Mouse (Mus musculus) left cerebral cortex, postnatal 25 days (tissue): Measurements from ENCODE around the gene Trp53i13. TPM values are rescaled to one million over a fixed set of nuclear protein-coding genes. Genes with fewer than 3 reads are reported as not detected.
A peak's percentile ranks its signal among the peaks of the same experiment; 100 is the strongest.

Experiments used
- DNase-seq, 2 experiments: peaks; one replicate each; pipeline ENCODE4 v3.0.0; 2022; ENCODE audit warnings: low spot score in 2 of 2, mixed read lengths in 1 of 2
- intact Hi-C: fragments of 180-260 bp; cut with DNase I; formaldehyde crosslinking; loops from one replicate; pipeline ENCODE4 v1.15.1; 2025
- total RNA-seq, 2 experiments: library from RNA; stranded (reverse); gene quantifications; 2 replicates each; pipeline ENCODE4 v1.2.3; 2021

The Trp53i13 gene
- total RNA-seq, 2 experiments from 2014 or later: 3.3 to 4.4 TPM

- intact Hi-C loops: loop anchor here (5.0 kb wide), 3 partner anchors 35 to 365 kb away; no protein-coding TSS in a partner anchor
- peak; percentile 73 to 81 for DNase-seq
Observed at GRCm38 (mm10) chr11:77467784-77468183, 48.0 kb downstream of the Trp53i13 start.

- intact Hi-C loops: loop anchor here (5.0 kb wide), 3 partner anchors 35 to 365 kb away; no protein-coding TSS in a partner anchor
- peak; percentile 66 to 68 for DNase-seq
Observed at GRCm38 (mm10) chr11:77467157-77467556, 48.6 kb downstream of the Trp53i13 start.

- intact Hi-C loops: loop anchor here (5.0 kb wide), 3 partner anchors 36 to 364 kb away; no protein-coding TSS in a partner anchor
- no peak for DNase-seq
Observed at GRCm38 (mm10) chr11:77466544-77466943, 49.2 kb downstream of the Trp53i13 start.

- no peak for DNase-seq
- intact Hi-C loops: loop anchor here (5.0 kb wide), 3 partner anchors 37 to 363 kb away; no protein-coding TSS in a partner anchor
Observed at GRCm38 (mm10) chr11:77465111-77465510, 50.7 kb downstream of the Trp53i13 start.

GRCm38 (mm10) chr11:77464684-77465083, 51.1 kb downstream of the Trp53i13 start:
- intact Hi-C loops: loop anchor here (5.0 kb wide), 3 partner anchors 38 to 362 kb away; no protein-coding TSS in a partner anchor
- DNase-seq: no peak

GRCm38 (mm10) chr11:77463786-77464185, 52.0 kb downstream of the Trp53i13 start:
- intact Hi-C loops: no loop called here
- no peak for DNase-seq

- intact Hi-C loops: no loop called here
Observed at GRCm38 (mm10) chr11:77463101-77463445, 52.7 kb downstream of the Trp53i13 start.

GRCm38 (mm10) chr11:77462283-77463100, 53.3 kb downstream of the Trp53i13 start, which contains the start of gene Coro6:
Gene Coro6 (plus strand): TSS chr11:77462411.
- peak; percentile 36 to 56 for DNase-seq
- intact Hi-C loops: no loop called here

More at GRCm38 (mm10) chr11:77463101-77463445, 52.7 kb downstream of the Trp53i13 start:
- DNase-seq: no peak

GRCm38 (mm10) chr11:77461856-77462255, 53.9 kb downstream of the Trp53i13 start:
- intact Hi-C loops: no loop called here
- DNase-seq: no peak

Other genes with a start within 250 kb of the Trp53i13 start
- gene Coro6, start 53.6 kb downstream of the Trp53i13 start, total RNA-seq: 10 to 100 TPM; 31.8 to 36.1 TPM
- 100 to 1,000 TPM; 100 to 101 TPM for gene Ankrd13b, start 26.3 kb downstream of the Trp53i13 start, total RNA-seq
- 100 to 1,000 TPM; 247 to 261 TPM for gene Git1, start 22.4 kb downstream of the Trp53i13 start, total RNA-seq
- 1 to 10 TPM; 1.6 to 1.7 TPM for gene Abhd15, start 859 bp downstream of the Trp53i13 start, total RNA-seq
- not detected for gene Gm10392, start 3.2 kb upstream of the Trp53i13 start, total RNA-seq
- 100 to 1,000 TPM; 107 to 108 TPM for gene Taok1, start 91.8 kb upstream of the Trp53i13 start, total RNA-seq
- 10 to 100 TPM; 71.6 to 72.4 TPM for gene Nufip2, start 170.2 kb upstream of the Trp53i13 start, total RNA-seq
- not detected for gene Cryba1, start 209.3 kb upstream of the Trp53i13 start, total RNA-seq
- gene Myo18a, start 247.3 kb upstream of the Trp53i13 start, total RNA-seq: 100 to 1,000 TPM; 156 to 157 TPM